Mouse (Mus musculus) v-Abl transformed pro-B cells (cell line): ENCODE measurements around the gene Olfr1449.
"Not testable (repeated sequence)": the region's sequence is repeated elsewhere in the genome, so short reads cannot be mapped to it uniquely, and the experiment has no call there.

Source experiments
- in situ Hi-C, 2 experiments: fragments of 400-800 bp; cut with MboI; formaldehyde crosslinking; loops; one replicate each; pipeline ENCODE4 v1.15.1; 2025; ENCODE audit not compliant: unreplicated experiment in 2 of 2

Olfr1449 gene

DNA sequence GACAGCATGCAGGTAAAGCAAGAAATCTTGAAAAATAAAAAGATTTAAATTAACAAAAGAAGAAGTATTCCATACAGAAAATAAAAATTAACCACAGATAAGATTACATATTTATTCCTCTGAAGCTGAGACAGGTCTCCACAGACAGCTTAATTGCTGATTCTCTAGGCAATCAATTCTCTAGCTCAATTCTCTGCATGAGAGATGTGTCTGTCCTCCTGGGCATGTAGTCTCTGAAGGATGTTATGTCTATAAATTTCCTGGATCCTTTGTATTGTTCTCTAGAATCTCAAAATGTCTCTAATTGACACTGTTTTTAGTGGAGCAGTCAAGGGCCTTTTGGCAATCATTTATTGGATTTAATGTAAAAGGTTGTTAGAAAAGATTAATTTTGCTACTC, at the start of gene Olfr1449:
Gene Olfr1449 (plus strand): TSS at position 301 of the 400 bp plus-strand sequence.
- in situ Hi-C loops: no loop called here

GRCm38 (mm10) chr19:12883555-12883954, 47.1 kb upstream of the Olfr1449 start, which contains the start of gene Olfr1445:
Gene Olfr1445, plus strand, starts transcription at chr19:12883855.
- in situ Hi-C loops: no loop called here

DNA sequence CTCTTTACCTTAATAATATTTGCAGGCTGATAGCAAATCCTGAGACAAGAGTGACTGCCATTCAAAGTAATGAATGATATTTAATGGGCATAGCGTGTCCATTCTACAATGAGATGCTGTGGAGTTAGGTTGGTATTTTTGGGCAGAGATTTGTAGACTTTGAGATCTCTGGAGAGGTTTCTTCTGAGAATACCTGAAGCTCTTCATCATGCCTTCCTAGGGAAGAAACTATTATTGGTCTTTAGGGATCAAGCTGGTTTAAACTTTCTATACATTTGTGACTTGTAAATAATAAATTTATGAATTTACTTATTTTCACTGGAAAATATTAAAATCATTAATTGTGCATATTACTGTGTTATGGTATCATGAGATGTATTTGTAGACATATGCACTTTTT, 37.2 kb upstream of the Olfr1449 start, which contains the start of gene Olfr1446:
Gene Olfr1446 (minus strand): TSS at position 101 of the 400 bp plus-strand sequence.
- in situ Hi-C loops: no loop called here

- in situ Hi-C loops: no loop called here
These were observed 27.0 kb upstream of the Olfr1449 start, which contains the start of gene Olfr1447 for GRCm38 (mm10) chr19:12903643-12904042. Gene Olfr1447, minus strand, starts transcription at chr19:12903743.

DNA sequence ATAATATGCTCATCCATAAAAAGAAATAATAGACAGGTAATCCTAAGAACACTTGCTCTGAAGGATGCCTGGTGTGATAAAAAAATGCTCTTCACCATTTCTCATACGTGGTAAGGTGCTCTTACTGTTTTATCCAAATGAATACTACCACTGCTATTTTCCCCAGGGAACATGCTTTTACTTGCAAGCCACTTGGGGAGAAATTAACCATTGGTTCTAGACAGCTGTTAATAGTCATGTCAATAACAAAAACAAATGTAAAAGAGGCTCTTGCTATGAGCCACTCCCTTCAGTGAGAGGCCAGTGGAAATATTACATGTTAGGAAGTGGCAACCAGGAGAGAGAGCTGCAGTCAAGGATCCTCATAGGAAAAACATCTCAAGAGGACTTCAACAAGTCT, 6.3 kb upstream of the Olfr1449 start, which contains the start of gene Olfr1448:
Gene Olfr1448 (minus strand): TSS at position 101 of the 400 bp plus-strand sequence.
- in situ Hi-C loops: no loop called here

GRCm38 (mm10) chr19:12949958-12950357, 19.3 kb downstream of the Olfr1449 start, which contains the start of gene Olfr1450:
Gene Olfr1450, plus strand, starts transcription at chr19:12950258.
- in situ Hi-C loops: no loop called here

GRCm38 (mm10) chr19:12970082-12970481, 39.4 kb downstream of the Olfr1449 start:
- in situ Hi-C loops: not testable (repeated sequence)
